Mouse (Mus musculus) C2C12 (cell line): ENCODE results near the gene Slc26a11. TPM values are rescaled to one million over a fixed set of nuclear protein-coding genes. Genes with fewer than 3 reads are reported as not detected.

Experiments
- H3K27me3 ChIP-seq: one replicate; pipeline ENCODE4 v1.6.1; 2011; ENCODE audit not compliant: control insufficient read depth, insufficient read depth, insufficient read length
- H3K36me3 ChIP-seq: one replicate; pipeline ENCODE4 v1.6.1; 2011; ENCODE audit not compliant: control insufficient read depth, insufficient read depth
- H3K4me3 ChIP-seq: one replicate; pipeline ENCODE4 v1.5.1; 2011; ENCODE audit warnings: mild to moderate bottlenecking, control low read depth; ENCODE audit not compliant: poor library complexity, insufficient read depth, severe bottlenecking
- H3K79me2 ChIP-seq: one replicate; pipeline ENCODE4 v1.6.1; 2011; ENCODE audit not compliant: control insufficient read depth, insufficient read depth
- H3K79me3 ChIP-seq: one replicate; pipeline ENCODE4 v1.6.1; 2011; ENCODE audit warnings: low read depth, control low read depth
- H3ac ChIP-seq: one replicate; pipeline ENCODE3; 2011; ENCODE audit warnings: low read depth; ENCODE audit not compliant: control insufficient read depth, insufficient read length
- CEBPB ChIP-seq: IDR thresholded peaks from one replicate; pipeline ENCODE4 v1.6.1; 2011; ENCODE audit warnings: low read depth, mild to moderate bottlenecking, control low read depth, moderate library complexity
- CTCF ChIP-seq: IDR thresholded peaks from one replicate; pipeline ENCODE4 v1.5.1; 2011; ENCODE audit not compliant: control insufficient read depth, insufficient read depth, insufficient read length
- FOSL1 ChIP-seq: IDR thresholded peaks from one replicate; pipeline ENCODE4 v1.8.0; 2011; ENCODE audit warnings: mild to moderate bottlenecking, low read length; ENCODE audit not compliant: poor library complexity, insufficient read depth, severe bottlenecking
- MAX ChIP-seq: IDR thresholded peaks from one replicate; pipeline ENCODE4 v1.6.1; 2011; ENCODE audit warnings: mild to moderate bottlenecking, control low read depth
- MYOD1 ChIP-seq: IDR thresholded peaks from one replicate; pipeline ENCODE4 v1.6.1; 2011; ENCODE audit warnings: low read depth; ENCODE audit not compliant: control insufficient read depth, insufficient read length
- MYOG ChIP-seq: IDR thresholded peaks from one replicate; pipeline ENCODE4 v1.6.1; 2011; ENCODE audit not compliant: control insufficient read depth, insufficient read length; ENCODE audit errors: extremely low read depth
- USF1 ChIP-seq: IDR thresholded peaks from one replicate; pipeline ENCODE4 v1.6.1; 2011; ENCODE audit warnings: low read depth, mild to moderate bottlenecking, control low read depth, moderate library complexity
- polyA plus RNA-seq: library from polyadenylated mRNA; unstranded; fragments of >200 nt; fragmentation: generic; extraction: Trizol; gene quantifications from one replicate; pipeline ENCODE4 v1.2.1, GENCODE M21; 2012; ENCODE audit warnings: missing spikeins

Slc26a11 gene
- polyA plus RNA-seq, 1 experiment, result 0.51 TPM

GRCm38 (mm10) chr11:119338271-119339059 is 16.9 kb upstream of the Slc26a11 start:
- TF ChIP-seq CEBPB (no peak), USF1 (no peak), MYOD1 (no peak), MYOG (no peak), MAX (no peak), FOSL1 (no peak), CTCF (no peak)
- peaks cover 39% of the 10 kb centered on the region for H3K27me3 ChIP-seq
- H3K4me3 ChIP-seq, result no peak overlapping the region
- no peaks in the 10 kb centered on the region for H3K79me2 ChIP-seq
- H3K36me3 ChIP-seq, result no peaks in the 10 kb centered on the region
- no peaks in the 10 kb centered on the region for H3K79me3 ChIP-seq
- H3ac ChIP-seq, result no peak overlapping the region

DNA sequence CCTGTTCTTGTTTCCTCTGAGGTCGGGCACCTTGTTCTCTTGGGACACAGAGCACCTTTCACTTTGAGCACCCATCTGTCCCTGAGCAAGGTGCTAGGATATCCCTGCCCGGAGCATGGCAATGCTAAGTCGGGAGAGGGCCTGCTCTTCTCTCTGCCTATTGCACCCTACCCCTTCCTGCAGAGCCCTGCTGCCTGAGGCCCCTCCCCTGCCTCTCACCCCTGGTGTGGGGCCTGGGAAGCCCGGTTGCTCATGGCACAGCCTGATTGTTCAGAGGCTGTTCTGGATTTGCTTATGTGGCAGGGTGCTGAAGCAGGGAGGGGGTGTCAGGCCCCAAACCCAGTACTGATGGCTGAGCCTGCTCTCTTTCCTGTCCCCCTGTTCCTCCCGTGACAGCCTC is 16.2 kb upstream of the Slc26a11 start:
- Histone ChIP-seq H3ac (no peak overlapping the region), H3K79me2 (no peaks in the 10 kb centered on the region), H3K27me3 (peaks cover 40% of the 10 kb centered on the region), H3K79me3 (no peaks in the 10 kb centered on the region), H3K36me3 (no peaks in the 10 kb centered on the region), H3K4me3 (no peak overlapping the region)
- no peak for TF ChIP-seq FOSL1
- no peak for TF ChIP-seq MYOG
- no peak for TF ChIP-seq CTCF
- TF ChIP-seq USF1, result no peak
- no peak for TF ChIP-seq MAX
- no peak for TF ChIP-seq CEBPB
- TF ChIP-seq MYOD1, result no peak

DNA sequence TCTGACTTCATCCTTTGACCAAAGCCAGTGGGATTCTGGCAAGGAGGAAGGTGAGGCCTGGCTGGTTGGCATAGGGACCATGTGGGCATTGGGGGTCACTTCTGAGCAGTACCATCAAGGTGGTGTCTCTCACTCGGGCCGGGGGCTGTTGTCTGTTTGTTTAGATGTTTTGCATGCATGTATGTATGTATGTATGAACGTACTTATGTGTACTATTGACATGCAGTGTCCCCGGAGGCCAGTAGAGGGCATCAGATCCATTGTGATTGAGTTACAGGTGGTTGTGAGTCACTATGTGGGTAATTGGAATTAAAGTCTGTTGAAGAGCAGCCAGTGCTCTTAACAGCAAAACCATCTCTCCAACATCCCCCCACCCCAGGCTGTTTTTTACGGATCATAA is 15.7 kb upstream of the Slc26a11 start:
- no peaks in the 10 kb centered on the region for H3K79me3 ChIP-seq
- H3K79me2 ChIP-seq, result no peaks in the 10 kb centered on the region
- TF ChIP-seq FOSL1, result no peak
- peak; percentile 60 for TF ChIP-seq CTCF
- no peak for TF ChIP-seq CEBPB
- peaks cover 45% of the 10 kb centered on the region for H3K27me3 ChIP-seq
- H3K4me3 ChIP-seq, result no peak overlapping the region
- H3K36me3 ChIP-seq, result no peaks in the 10 kb centered on the region
- no peak overlapping the region for H3ac ChIP-seq

DNA sequence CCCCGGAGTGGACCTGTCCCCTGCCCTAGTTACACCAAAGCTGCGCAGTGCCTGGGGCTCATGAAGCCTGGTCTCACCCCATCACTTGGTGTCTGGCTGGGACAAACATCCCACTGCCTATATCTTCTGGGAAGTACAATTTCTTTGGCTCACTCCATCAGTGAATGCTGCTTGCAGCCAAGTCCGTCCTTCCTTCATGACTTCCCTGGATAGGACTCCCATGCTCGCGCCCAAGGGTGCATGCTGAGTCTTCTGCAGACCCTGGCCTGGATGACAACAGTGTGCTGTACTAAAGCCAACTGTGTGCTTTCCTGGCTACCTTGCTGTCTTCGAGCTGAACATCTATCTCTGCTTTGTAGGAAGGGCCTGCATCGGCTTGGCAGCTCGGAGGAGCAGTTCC is 11.2 kb upstream of the Slc26a11 start:
- no peak overlapping the region for H3K4me3 ChIP-seq
- TF ChIP-seq CEBPB, result no peak
- no peak for TF ChIP-seq MAX
- no peak for TF ChIP-seq FOSL1
- TF ChIP-seq MYOD1, result no peak
- no peak for TF ChIP-seq CTCF
- H3K27me3 ChIP-seq, result peaks cover 38% of the 10 kb centered on the region
- H3K79me2 ChIP-seq, result no peaks in the 10 kb centered on the region
- H3K79me3 ChIP-seq, result no peaks in the 10 kb centered on the region
- H3K36me3 ChIP-seq, result no peaks in the 10 kb centered on the region
- H3ac ChIP-seq, result no peak overlapping the region

DNA sequence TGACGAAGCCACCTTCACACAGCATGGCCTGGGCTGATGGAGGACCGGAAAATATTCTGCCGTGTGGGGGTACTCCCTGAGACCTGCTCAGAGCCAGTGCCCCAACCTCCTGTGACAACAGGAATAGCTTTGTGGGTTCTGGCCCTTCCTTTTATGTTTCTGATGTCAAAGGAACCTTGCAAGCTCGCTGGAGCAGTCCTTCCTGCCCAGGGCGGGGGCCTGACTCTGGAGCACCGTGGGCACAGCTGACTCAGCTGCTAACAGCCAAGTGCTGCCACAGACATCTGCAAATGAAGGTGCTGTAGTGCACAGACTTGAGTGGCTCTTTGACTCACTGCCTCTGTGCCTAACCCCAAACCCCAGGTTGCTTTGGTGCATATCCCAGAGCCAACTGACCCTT is 10.5 kb upstream of the Slc26a11 start:
- TF ChIP-seq USF1, result no peak
- no peak for TF ChIP-seq CTCF
- no peak for TF ChIP-seq MAX
- TF ChIP-seq MYOG, result no peak
- TF ChIP-seq CEBPB, result no peak
- no peak for TF ChIP-seq FOSL1
- no peak for TF ChIP-seq MYOD1
- peaks cover 38% of the 10 kb centered on the region for H3K27me3 ChIP-seq
- H3ac ChIP-seq, result no peak overlapping the region
- no peak overlapping the region for H3K4me3 ChIP-seq
- H3K79me2 ChIP-seq, result no peaks in the 10 kb centered on the region
- no peaks in the 10 kb centered on the region for H3K36me3 ChIP-seq
- no peaks in the 10 kb centered on the region for H3K79me3 ChIP-seq

DNA sequence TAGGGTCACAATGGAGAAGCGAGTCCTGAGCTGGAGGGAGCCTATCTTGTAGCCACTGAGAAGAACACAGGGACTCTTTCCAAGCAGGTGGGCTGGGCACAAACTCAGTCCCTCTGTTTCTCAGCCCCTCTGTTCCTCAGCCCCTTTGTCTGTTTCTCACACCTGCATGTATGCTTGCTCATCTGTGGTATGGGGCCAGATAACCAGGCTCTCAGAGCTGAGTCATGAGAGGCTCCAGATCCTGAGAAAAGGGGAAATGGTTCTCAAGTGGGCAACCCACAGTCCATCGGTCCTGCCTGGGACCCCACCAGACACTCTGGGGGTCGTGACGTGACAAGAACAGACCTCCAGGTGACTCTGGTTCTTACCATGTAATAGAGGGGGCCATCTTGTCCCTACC is 8.2 kb upstream of the Slc26a11 start:
- no peak overlapping the region for H3K4me3 ChIP-seq
- no peaks in the 10 kb centered on the region for H3K36me3 ChIP-seq
- H3K79me2 ChIP-seq, result no peaks in the 10 kb centered on the region
- peaks cover 36% of the 10 kb centered on the region for H3K27me3 ChIP-seq
- no peaks in the 10 kb centered on the region for H3K79me3 ChIP-seq
- TF ChIP-seq MYOD1 (no peak), MAX (no peak), USF1 (no peak), FOSL1 (no peak), CEBPB (no peak), CTCF (no peak), MYOG (no peak)
- H3ac ChIP-seq, result no peak overlapping the region
